Mouse (Mus musculus) activated CD4-positive, CD25-positive, alpha-beta regulatory T cell, adult 9 weeks (primary cell): ENCODE measurements around the gene Slc45a3. TPM values are rescaled to one million over a fixed set of nuclear protein-coding genes. Genes with fewer than 3 reads are reported as not detected.

Experiments used
- polyA plus RNA-seq: library from polyadenylated mRNA; unstranded; fragments of 100-300 nt; shearing (Covaris generic); gene quantifications from one replicate; pipeline ENCODE4 v1.2.1, GENCODE M21; 2017

The Slc45a3 gene
- polyA plus RNA-seq: 0.28 TPM

GRCm38 (mm10) chr1:131962606-131963084 is at the start of gene Slc45a3:
Slc45a3 (plus strand) TSS chr1:131962967.

GRCm38 (mm10) chr1:132007282-132007815 is 44.6 kb downstream of the Slc45a3 start, which contains the start of gene Elk4:
Elk4 (plus strand) TSS chr1:132007607.

Other genes starting within 250 kb of the Slc45a3 start
- not detected for gene Slc26a9, start 218.9 kb upstream of the Slc45a3 start, polyA plus RNA-seq
- gene Pm20d1, start 165.6 kb upstream of the Slc45a3 start, polyA plus RNA-seq: 0.12 TPM
- 57.9 TPM for gene Slc41a1, start 135.5 kb upstream of the Slc45a3 start, polyA plus RNA-seq
- gene Rab29, start 95.7 kb upstream of the Slc45a3 start, polyA plus RNA-seq: 47.9 TPM
- gene Nucks1, start 52.4 kb upstream of the Slc45a3 start, polyA plus RNA-seq: 37.5 TPM
- 75.2 TPM for gene Elk4, start 44.6 kb downstream of the Slc45a3 start, polyA plus RNA-seq
- 98.5 TPM for gene Mfsd4a, start 105.1 kb downstream of the Slc45a3 start, polyA plus RNA-seq
- gene Cdk18, start 176.7 kb downstream of the Slc45a3 start, polyA plus RNA-seq: not detected
- gene Lemd1, start 228.5 kb downstream of the Slc45a3 start, polyA plus RNA-seq: not detected
- not detected for gene AC124108.1, start 228.5 kb downstream of the Slc45a3 start, polyA plus RNA-seq